Mouse (Mus musculus) thymus, adult 2 months (tissue): ENCODE measurements at regions not wholly inside any gene's neighbourhood (a gene's known extent, or its start where the extent isn't known, plus 50 kb on each side); places are given as distances from the start of the nearest gene placed in this dataset.

ENCODE experiments used
- CTCF ChIP-seq: fragments of 200-500 bp; IDR thresholded peaks from 2 replicates; pipeline ENCODE4 v1.5.1; 2012; ENCODE audit warnings: mild to moderate bottlenecking, control low read depth, low read length, moderate library complexity, borderline replicate concordance; ENCODE audit not compliant: control insufficient read depth, poor library complexity, insufficient read depth; ENCODE audit errors: extremely low read depth
- POLR2A ChIP-seq: fragments of 200-500 bp; IDR thresholded peaks from 2 replicates; pipeline ENCODE4 v1.6.1; 2012; ENCODE audit warnings: mild to moderate bottlenecking, low read length, control low read depth, moderate library complexity; ENCODE audit not compliant: control insufficient read depth, poor library complexity, insufficient read depth; ENCODE audit errors: extremely low read depth

GRCm38 (mm10) chr11:19299411-19299810, 280.6 kb upstream of the Meis1 start:
- TF ChIP-seq CTCF (no peak), POLR2A (no peak)
